Mouse (Mus musculus): ENCODE data around the gene Cdk19.
"Not testable (repeated sequence)": the region's sequence is repeated elsewhere in the genome, so short reads cannot be mapped to it uniquely, and the experiment has no call there.

Cdk19 gene

GRCm38 (mm10) chr10:40491131-40491530, 151.8 kb downstream of the Cdk19 start:
- DNase-seq: peak; percentile 51

- no peak for DNase-seq
Measured at GRCm38 (mm10) chr10:40491748-40492147, 152.4 kb downstream of the Cdk19 start.

GRCm38 (mm10) chr10:40494181-40495162, 155.1 kb downstream of the Cdk19 start:
- DNase-seq: peak; percentile 92

GRCm38 (mm10) chr10:40497301-40498041, 158.1 kb downstream of the Cdk19 start:
- no peak for DNase-seq

GRCm38 (mm10) chr10:40498426-40498825, 159.1 kb downstream of the Cdk19 start:
- no peak for DNase-seq

- peak; percentile 90 for DNase-seq
Measured at GRCm38 (mm10) chr10:40499314-40500252, 160.2 kb downstream of the Cdk19 start.

GRCm38 (mm10) chr10:40500723-40501245, 161.4 kb downstream of the Cdk19 start:
- DNase-seq: no peak

GRCm38 (mm10) chr10:40502734-40503133, 163.4 kb downstream of the Cdk19 start:
- DNase-seq: no peak

- DNase-seq: no peak
Measured at GRCm38 (mm10) chr10:40510356-40510755, 171.0 kb downstream of the Cdk19 start.

- no peak for DNase-seq
Measured at GRCm38 (mm10) chr10:40511221-40511677, 171.9 kb downstream of the Cdk19 start.

GRCm38 (mm10) chr10:40512185-40512584, 172.8 kb downstream of the Cdk19 start:
- DNase-seq: no peak

- not testable (repeated sequence) for DNase-seq
Measured at GRCm38 (mm10) chr10:40512996-40513395, 173.6 kb downstream of the Cdk19 start.

- DNase-seq: no peak
Measured at GRCm38 (mm10) chr10:40515225-40515681, 175.9 kb downstream of the Cdk19 start.

GRCm38 (mm10) chr10:40516421-40516820, 177.1 kb downstream of the Cdk19 start:
- DNase-seq: no peak

GRCm38 (mm10) chr10:40519586-40519985, 180.2 kb downstream of the Cdk19 start:
- DNase-seq: peak; percentile 94

GRCm38 (mm10) chr10:40521579-40521978, 182.2 kb downstream of the Cdk19 start:
- DNase-seq: no peak

- DNase-seq: no peak
Measured at GRCm38 (mm10) chr10:40523312-40523975, 184.1 kb downstream of the Cdk19 start.

- no peak for DNase-seq
Measured at GRCm38 (mm10) chr10:40524032-40524806, 184.9 kb downstream of the Cdk19 start.

- DNase-seq: peak; percentile 84
Measured at GRCm38 (mm10) chr10:40524991-40525390, 185.6 kb downstream of the Cdk19 start.

- DNase-seq: no peak
Measured at GRCm38 (mm10) chr10:40525616-40526155, 186.3 kb downstream of the Cdk19 start.

All from kidney, adult 9 months (tissue).